Mouse (Mus musculus): ENCODE measurements around the gene Il18bp. TPM values are rescaled to one million over a fixed set of nuclear protein-coding genes. Genes with fewer than 3 reads are reported as not detected.

Gene Il18bp
- total RNA-seq, 2 experiments from 2014 or later = 4.0 to 9.1 TPM

Other genes with a start within 250 kb of the Il18bp start
- gene Phox2a, start 200.4 kb downstream of the Il18bp start, total RNA-seq (2021) = not detected
- gene Inppl1, start 180.5 kb downstream of the Il18bp start, total RNA-seq (2021) = 10 to 100 TPM; 31.6 to 44.8 TPM
- gene Folr2, start 161.5 kb downstream of the Il18bp start, total RNA-seq (2021) = under 1 TPM in 1 of 2 experiments, not detected in 1; 0.71 TPM
- 10 to 100 TPM; 28.4 to 35.1 TPM for gene Anapc15, start 155.0 kb downstream of the Il18bp start, total RNA-seq (2021)
- gene Folr1, start 147.9 kb downstream of the Il18bp start, total RNA-seq (2021) = 1 to 10 TPM; 1.9 to 2.1 TPM
- 100 to 1,000 TPM in 1 of 2 experiments, 10 to 100 TPM in 1; 97.8 to 102 TPM for gene Lamtor1, start 112.8 kb downstream of the Il18bp start, total RNA-seq (2021)
- gene Tomt, start 112.3 kb downstream of the Il18bp start, total RNA-seq (2021) = not detected
- 1 to 10 TPM; 6.0 to 6.8 TPM for gene Lrrc51, start 84.8 kb downstream of the Il18bp start, total RNA-seq (2021)
- 10 to 100 TPM; 89.0 to 98.9 TPM for gene Numa1, start 84.6 kb downstream of the Il18bp start, total RNA-seq (2021)
- 10 to 100 TPM; 38.4 to 39.3 TPM for gene Rnf121, start 46.8 kb upstream of the Il18bp start, total RNA-seq (2021)
- 10 to 100 TPM; 24.7 to 26.4 TPM for gene Xndc1, start 46.8 kb upstream of the Il18bp start, total RNA-seq (2021)
- gene Xntrpc, start 47.0 kb upstream of the Il18bp start, total RNA-seq (2021) = 1 to 10 TPM; 2.0 to 2.2 TPM
- under 1 TPM; 0.52 to 0.69 TPM for gene Trpc2, start 64.4 kb upstream of the Il18bp start, total RNA-seq (2021)
- gene Art1, start 83.1 kb upstream of the Il18bp start, total RNA-seq (2021) = not detected
- not detected for gene Art5, start 90.8 kb upstream of the Il18bp start, total RNA-seq (2021)
- gene Chrna10, start 98.1 kb upstream of the Il18bp start, total RNA-seq (2021) = under 1 TPM; 0.10 to 0.19 TPM
- gene Nup98, start 191.5 kb upstream of the Il18bp start, total RNA-seq (2021) = 10 to 100 TPM; 36.7 to 37.8 TPM
- 10 to 100 TPM; 27.7 to 34.0 TPM for gene Pgap2, start 191.5 kb upstream of the Il18bp start, total RNA-seq (2021)
- gene Rhog, start 237.4 kb upstream of the Il18bp start, total RNA-seq (2021) = 10 to 100 TPM; 28.9 to 30.2 TPM
- gene Stim1, start 249.1 kb upstream of the Il18bp start, total RNA-seq (2021) = 10 to 100 TPM; 67.7 to 70.4 TPM